Mouse (Mus musculus): ENCODE measurements around the gene Dnajc1. TPM values are rescaled to one million over a fixed set of nuclear protein-coding genes. Genes with fewer than 3 reads are reported as not detected.
A peak's percentile ranks its signal among the peaks of the same experiment; 100 is the strongest.

Dnajc1 gene
- polyA plus RNA-seq, 1 experiment from 2014 or later = 20.9 TPM

DNA sequence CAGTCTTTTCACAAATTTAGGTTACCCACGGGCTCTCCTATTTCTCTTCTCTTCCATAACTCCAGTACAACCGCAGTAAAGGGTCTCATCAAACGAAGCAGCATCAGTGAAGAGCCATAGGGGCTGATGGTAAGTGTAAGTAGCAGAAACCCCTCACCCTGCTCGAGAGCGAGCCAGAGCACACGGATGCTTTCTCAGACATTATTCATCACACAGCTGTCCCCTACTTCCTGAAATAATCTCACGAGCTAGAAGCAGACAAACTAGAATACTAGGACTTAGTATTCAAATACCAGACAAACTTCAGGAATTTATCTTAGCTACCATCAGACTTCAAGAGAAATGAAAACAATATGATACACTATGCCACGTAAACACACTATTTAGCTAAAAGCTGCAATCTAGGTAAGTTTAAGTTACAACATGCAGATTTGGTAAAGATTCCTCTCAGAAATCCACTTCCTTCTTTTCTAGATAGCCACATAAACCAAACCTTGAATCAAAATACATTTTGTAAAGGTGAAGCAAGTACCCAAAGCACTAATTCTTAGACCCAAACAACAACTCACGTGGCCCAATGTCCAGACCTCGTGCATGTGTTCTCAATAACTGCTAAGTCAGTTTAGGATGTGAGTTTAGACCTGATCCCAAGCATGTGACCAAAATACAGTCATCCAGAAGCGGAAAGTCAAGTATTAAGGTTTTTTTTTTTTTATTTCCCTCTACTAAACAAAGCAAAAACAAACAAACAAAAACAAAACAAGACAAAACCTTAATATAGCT lies 20.0 kb downstream of the Dnajc1 start:
- Histone ChIP-seq H3K27ac (ENCODE audit: low read length) (no peak overlapping the region), H3K27me3 (ENCODE audit: control insufficient read depth, insufficient read depth, low read depth, low read length) (no peaks in the 10 kb centered on the region)
- WGBS = 80% methylated on average over 11 of the region's 11 CpGs

DNA sequence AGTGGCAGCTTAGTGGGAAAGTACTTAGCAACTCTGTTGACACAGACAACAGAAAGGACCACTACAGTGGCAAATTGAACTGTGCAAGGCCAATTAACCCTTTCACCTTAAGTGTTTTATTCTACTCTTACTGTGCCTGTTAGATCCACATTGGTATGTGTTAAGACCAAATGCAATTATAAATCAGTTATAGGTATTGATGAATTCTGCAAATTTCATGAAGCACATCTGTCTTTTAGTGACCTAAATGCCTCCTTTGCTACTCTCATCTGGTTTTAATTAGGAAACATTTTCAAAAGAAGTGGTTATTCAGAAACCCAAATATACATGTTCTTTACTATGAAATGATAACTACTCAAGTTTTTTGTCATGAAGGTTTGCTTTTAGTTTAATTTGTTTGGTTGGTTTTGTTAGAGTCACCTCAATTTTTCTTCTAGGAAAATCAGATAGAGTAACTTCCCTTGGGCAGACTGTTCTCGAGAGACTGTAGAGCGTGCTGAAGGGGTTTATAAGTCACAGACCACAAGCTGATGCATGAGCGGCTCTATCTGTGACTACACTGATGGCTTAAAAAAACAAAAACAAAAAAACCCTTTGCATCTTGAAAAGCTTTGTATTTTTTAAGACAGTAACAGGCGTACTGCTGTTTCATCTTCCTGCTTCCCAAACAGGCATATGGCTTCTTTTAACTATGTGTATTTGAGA lies 21.7 kb downstream of the Dnajc1 start:
- no peak for ATAC-seq
- Histone ChIP-seq H3K27ac (ENCODE audit: low read length) (no peak overlapping the region), H3K4me2 (ENCODE audit: low read length) (no peak overlapping the region), H3K9me3 (replicated peaks; ENCODE audit: control insufficient read depth, low read length, poor library complexity, severe bottlenecking) (no peaks in the 10 kb centered on the region), H3K4me3 (ENCODE audit: low read depth, low read length) (no peak overlapping the region), H3K4me1 (ENCODE audit: control insufficient read depth, insufficient read depth, low read length) (no peaks in the 10 kb centered on the region), H3K9ac (ENCODE audit: low read depth, low read length) (no peak overlapping the region), H3K36me3 (ENCODE audit: control insufficient read depth, insufficient read depth, low read length) (no peaks in the 10 kb centered on the region), H3K27me3 (ENCODE audit: control insufficient read depth, insufficient read depth, low read depth, low read length) (no peaks in the 10 kb centered on the region)
- WGBS = 69% methylated on average over 4 of the region's 4 CpGs

More for the DNA sequence above, 20.0 kb downstream of the Dnajc1 start:
- ATAC-seq = no peak
- Histone ChIP-seq H3K36me3 (ENCODE audit: control insufficient read depth, insufficient read depth, low read length) (no peaks in the 10 kb centered on the region), H3K9ac (ENCODE audit: low read depth, low read length) (no peak overlapping the region), H3K4me3 (ENCODE audit: low read depth, low read length) (no peak overlapping the region), H3K4me2 (ENCODE audit: low read length) (no peak overlapping the region), H3K4me1 (ENCODE audit: control insufficient read depth, insufficient read depth, low read length) (no peaks in the 10 kb centered on the region), H3K9me3 (replicated peaks; ENCODE audit: control insufficient read depth, low read length, poor library complexity, severe bottlenecking) (no peaks in the 10 kb centered on the region)

DNA sequence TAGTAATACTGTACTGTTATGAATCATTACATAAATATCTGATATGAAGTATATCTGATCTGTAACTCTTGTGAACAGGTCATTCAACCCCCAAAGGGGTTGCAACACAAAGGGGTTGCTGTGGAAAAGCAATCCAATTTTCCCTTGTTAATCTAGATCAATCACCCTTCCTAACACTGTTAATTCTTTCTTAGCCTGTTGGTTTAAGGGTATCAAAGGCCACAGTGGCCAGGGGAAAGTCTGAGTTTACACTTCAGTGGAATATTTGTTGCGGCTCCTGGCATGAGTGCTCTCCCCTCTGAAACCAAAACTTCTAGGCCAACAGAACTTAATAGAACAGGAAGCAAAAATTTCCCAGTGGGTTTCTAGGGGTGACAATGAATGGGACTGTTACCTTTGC lies 28.2 kb downstream of the Dnajc1 start:
- no peaks in the 10 kb centered on the region for H3K27me3 ChIP-seq (ENCODE audit: control insufficient read depth, insufficient read depth, low read depth, low read length)
- no peak overlapping the region for H3K4me3 ChIP-seq (ENCODE audit: low read depth, low read length)
- H3K4me1 ChIP-seq (ENCODE audit: control insufficient read depth, insufficient read depth, low read length) = no peaks in the 10 kb centered on the region
- H3K4me2 ChIP-seq (ENCODE audit: low read length) = no peak overlapping the region
- ATAC-seq = no peak
- H3K9me3 ChIP-seq (replicated peaks; ENCODE audit: control insufficient read depth, low read length, poor library complexity, severe bottlenecking) = peaks cover 2% of the 10 kb centered on the region; the same call in 1 of the 2 replicates
- 77% methylated on average over 1 of the region's 1 CpGs for WGBS
- H3K27ac ChIP-seq (ENCODE audit: low read length) = no peak overlapping the region
- no peaks in the 10 kb centered on the region for H3K36me3 ChIP-seq (ENCODE audit: control insufficient read depth, insufficient read depth, low read length)
- no peak overlapping the region for H3K9ac ChIP-seq (ENCODE audit: low read depth, low read length)

DNA sequence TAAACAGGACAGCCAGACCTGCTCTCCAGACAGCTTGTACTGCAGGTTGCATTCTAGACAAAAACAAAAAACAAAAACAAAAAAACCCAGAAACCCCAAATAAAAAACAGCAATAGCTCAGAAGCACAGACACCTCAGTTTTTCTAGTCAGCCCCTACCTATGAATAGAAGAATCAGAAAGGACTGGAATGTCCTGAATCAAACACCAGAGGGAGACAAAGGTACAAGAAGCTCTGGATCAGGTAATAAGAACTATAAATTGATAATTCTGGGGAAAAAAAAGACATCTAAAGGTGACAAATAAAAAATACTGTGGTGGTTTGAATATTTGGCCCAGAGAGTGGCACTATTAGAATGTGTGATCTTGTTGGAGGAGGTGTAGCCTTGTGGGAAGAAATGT lies 37.3 kb downstream of the Dnajc1 start:
- no peak overlapping the region for H3K4me3 ChIP-seq (ENCODE audit: low read depth, low read length)

DNA sequence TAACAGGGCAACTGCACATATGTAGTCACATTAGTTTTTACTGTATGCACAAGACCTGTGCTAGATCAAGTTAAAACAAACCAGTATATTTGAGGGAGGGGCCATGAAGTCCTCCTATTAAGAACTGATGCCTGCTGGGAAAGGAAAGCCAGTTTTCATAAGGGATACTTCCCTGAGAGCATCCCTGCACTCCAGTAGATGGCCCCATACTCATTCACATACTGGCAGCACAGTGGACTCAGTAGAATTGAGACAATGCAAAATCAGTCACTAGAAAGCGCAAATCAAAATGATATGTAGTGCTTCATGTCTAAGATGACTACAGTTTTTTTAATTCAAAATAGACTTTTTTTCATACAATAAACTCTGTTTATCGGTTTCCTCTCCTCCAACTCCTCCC lies 40.0 kb downstream of the Dnajc1 start:
- Histone ChIP-seq H3K9me3 (replicated peaks; ENCODE audit: control insufficient read depth, low read length, poor library complexity, severe bottlenecking) (no peaks in the 10 kb centered on the region), H3K4me2 (ENCODE audit: low read length) (no peak overlapping the region), H3K27me3 (ENCODE audit: control insufficient read depth, insufficient read depth, low read depth, low read length) (no peaks in the 10 kb centered on the region), H3K9ac (ENCODE audit: low read depth, low read length) (no peak overlapping the region), H3K4me3 (ENCODE audit: low read depth, low read length) (no peak overlapping the region), H3K4me1 (ENCODE audit: control insufficient read depth, insufficient read depth, low read length) (no peaks in the 10 kb centered on the region), H3K27ac (ENCODE audit: low read length) (no peak overlapping the region), H3K36me3 (ENCODE audit: control insufficient read depth, insufficient read depth, low read length) (no peaks in the 10 kb centered on the region)
- WGBS = 92% methylated on average over 2 of the region's 2 CpGs
- ATAC-seq = no peak

More for the DNA sequence above, 37.3 kb downstream of the Dnajc1 start:
- Histone ChIP-seq H3K27me3 (ENCODE audit: control insufficient read depth, insufficient read depth, low read depth, low read length) (no peaks in the 10 kb centered on the region), H3K27ac (ENCODE audit: low read length) (no peak overlapping the region), H3K4me2 (ENCODE audit: low read length) (no peak overlapping the region), H3K36me3 (ENCODE audit: control insufficient read depth, insufficient read depth, low read length) (no peaks in the 10 kb centered on the region), H3K9ac (ENCODE audit: low read depth, low read length) (no peak overlapping the region), H3K9me3 (replicated peaks; ENCODE audit: control insufficient read depth, low read length, poor library complexity, severe bottlenecking) (no peaks in the 10 kb centered on the region), H3K4me1 (ENCODE audit: control insufficient read depth, insufficient read depth, low read length) (no peaks in the 10 kb centered on the region)
- ATAC-seq = no peak

DNA sequence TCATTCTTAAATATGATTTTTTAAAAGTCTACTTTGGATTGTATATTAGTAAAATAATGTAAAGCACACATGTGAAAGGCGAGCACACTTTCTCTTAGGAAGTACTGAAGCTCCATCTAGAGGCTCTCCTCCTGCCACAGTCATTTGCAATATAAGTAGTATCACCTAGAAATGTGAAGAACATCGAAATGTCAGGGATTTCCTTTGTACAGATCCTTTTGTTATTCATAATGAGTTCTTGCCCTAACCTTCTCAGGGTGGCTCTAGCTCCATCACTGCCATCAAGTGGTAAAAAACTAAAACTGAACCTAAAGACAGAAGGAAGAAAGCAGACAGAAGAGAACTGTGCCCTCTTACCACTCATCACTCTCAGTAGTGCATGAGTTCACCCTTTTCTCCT lies 49.2 kb downstream of the Dnajc1 start:
- ATAC-seq = peak; percentile 67; the same call in 1 of the 2 replicates
- Histone ChIP-seq H3K27ac (ENCODE audit: low read length) (no peak overlapping the region), H3K4me3 (ENCODE audit: low read depth, low read length) (no peak overlapping the region), H3K9ac (ENCODE audit: low read depth, low read length) (no peak overlapping the region), H3K27me3 (ENCODE audit: control insufficient read depth, insufficient read depth, low read depth, low read length) (no peaks in the 10 kb centered on the region), H3K4me2 (ENCODE audit: low read length) (no peak overlapping the region), H3K4me1 (ENCODE audit: control insufficient read depth, insufficient read depth, low read length) (no peaks in the 10 kb centered on the region), H3K36me3 (ENCODE audit: control insufficient read depth, insufficient read depth, low read length) (no peaks in the 10 kb centered on the region), H3K9me3 (replicated peaks; ENCODE audit: control insufficient read depth, low read length, poor library complexity, severe bottlenecking) (no peaks in the 10 kb centered on the region)
- WGBS = 38% methylated on average over 2 of the region's 2 CpGs

DNA sequence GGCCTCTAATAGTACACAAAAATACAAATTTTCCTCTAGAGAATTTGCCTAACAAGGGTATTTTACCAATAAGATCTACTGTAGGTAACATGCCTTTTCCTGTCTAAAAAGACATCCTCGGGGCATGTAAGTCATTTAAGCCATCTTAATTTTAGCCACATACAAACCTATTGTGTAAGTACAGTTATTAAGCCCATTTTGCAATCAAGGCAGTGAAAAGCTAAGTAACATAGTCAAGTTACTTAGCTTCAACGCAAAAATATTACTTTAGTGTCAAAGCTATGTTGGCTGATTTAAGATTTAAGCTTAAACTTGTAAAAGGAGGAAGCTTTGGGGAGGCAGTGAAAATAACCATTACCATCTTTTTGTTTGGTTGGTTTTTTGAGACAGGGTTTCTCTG lies 74.0 kb downstream of the Dnajc1 start:
- H3K36me3 ChIP-seq (ENCODE audit: control insufficient read depth, insufficient read depth, low read length) = no peaks in the 10 kb centered on the region
- H3K4me3 ChIP-seq (ENCODE audit: low read depth, low read length) = no peak overlapping the region
- H3K9me3 ChIP-seq (replicated peaks; ENCODE audit: control insufficient read depth, low read length, poor library complexity, severe bottlenecking) = peaks cover 6% of the 10 kb centered on the region; the same call in 1 of the 2 replicates
- H3K27me3 ChIP-seq (ENCODE audit: control insufficient read depth, insufficient read depth, low read depth, low read length) = no peaks in the 10 kb centered on the region
- 93% methylated on average over 2 of the region's 2 CpGs for WGBS
- H3K27ac ChIP-seq (ENCODE audit: low read length) = no peak overlapping the region
- no peak overlapping the region for H3K4me2 ChIP-seq (ENCODE audit: low read length)
- ATAC-seq = no peak
- H3K9ac ChIP-seq (ENCODE audit: low read depth, low read length) = no peak overlapping the region
- H3K4me1 ChIP-seq (ENCODE audit: control insufficient read depth, insufficient read depth, low read length) = no peaks in the 10 kb centered on the region

DNA sequence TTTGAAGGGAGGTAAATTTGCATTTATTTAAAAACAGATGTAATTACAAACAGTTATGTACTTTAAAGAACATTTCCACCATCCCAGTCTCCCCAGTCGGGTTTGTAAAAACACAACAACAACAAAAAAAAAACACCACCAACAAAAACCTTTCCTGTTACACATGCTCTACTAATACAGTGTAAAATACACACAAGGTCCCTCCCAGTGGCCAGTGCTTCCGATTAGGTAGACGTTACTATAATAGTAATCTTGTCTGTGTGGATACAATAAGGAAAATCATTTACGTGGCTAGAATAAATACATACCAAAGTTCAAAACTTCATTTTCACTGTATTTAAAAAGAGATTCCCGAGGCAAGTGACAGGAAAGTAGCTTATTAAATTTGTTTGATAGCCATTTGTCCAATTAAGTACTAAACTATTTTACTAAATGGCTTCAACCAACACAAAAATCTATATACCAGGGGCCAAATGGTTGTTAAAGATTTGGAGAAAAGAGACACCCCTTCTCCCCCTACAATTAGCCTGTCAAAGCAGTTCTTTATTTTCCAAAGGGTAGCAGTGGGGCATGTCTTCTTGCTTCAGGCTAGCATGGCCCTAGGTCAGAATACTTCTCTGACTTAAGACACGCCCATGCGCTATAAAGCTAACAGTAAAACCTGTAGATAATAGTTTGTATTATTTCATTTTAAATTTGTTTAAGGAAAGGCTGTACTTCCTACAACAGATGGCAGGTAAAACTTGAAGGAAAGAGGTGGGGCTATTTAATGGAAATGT lies 74.9 kb downstream of the Dnajc1 start:
- Histone ChIP-seq H3K9ac (ENCODE audit: low read depth, low read length) (no peak overlapping the region), H3K4me1 (ENCODE audit: control insufficient read depth, insufficient read depth, low read length) (no peaks in the 10 kb centered on the region), H3K9me3 (replicated peaks; ENCODE audit: control insufficient read depth, low read length, poor library complexity, severe bottlenecking) (peaks cover 6% of the 10 kb centered on the region; the same call in 1 of the 2 replicates), H3K4me3 (ENCODE audit: low read depth, low read length) (no peak overlapping the region), H3K4me2 (ENCODE audit: low read length) (no peak overlapping the region), H3K27me3 (ENCODE audit: control insufficient read depth, insufficient read depth, low read depth, low read length) (no peaks in the 10 kb centered on the region), H3K27ac (ENCODE audit: low read length) (no peak overlapping the region), H3K36me3 (ENCODE audit: control insufficient read depth, insufficient read depth, low read length) (no peaks in the 10 kb centered on the region)
- no peak for ATAC-seq
- WGBS = 77% methylated on average over 7 of the region's 7 CpGs
